Mouse (Mus musculus) activated CD4-positive, CD25-positive, alpha-beta regulatory T cell, adult 4 months (primary cell): ENCODE measurements around the gene Tmem131l. TPM values are rescaled to one million over a fixed set of nuclear protein-coding genes. Genes with fewer than 3 reads are reported as not detected.

Experiments used
- ATAC-seq: one replicate; pipeline ENCODE4 v1.8.0; 2017
- polyA plus RNA-seq, 2 experiments: library from polyadenylated mRNA; unstranded; fragments of 100-300 nt; shearing (Covaris generic); gene quantifications; one replicate each; pipeline ENCODE4 v1.2.1; 2017

Tmem131l gene
- polyA plus RNA-seq, 2 experiments from 2014 or later = 28.5 to 36.1 TPM

GRCm38 (mm10) chr3:83976161-83976560 lies 63.8 kb downstream of the Tmem131l start:
- ATAC-seq = no peak

GRCm38 (mm10) chr3:83973339-83973738 lies 66.6 kb downstream of the Tmem131l start:
- ATAC-seq = no peak

- ATAC-seq = no peak
These were observed 69.3 kb downstream of the Tmem131l start for GRCm38 (mm10) chr3:83970629-83971028.

DNA sequence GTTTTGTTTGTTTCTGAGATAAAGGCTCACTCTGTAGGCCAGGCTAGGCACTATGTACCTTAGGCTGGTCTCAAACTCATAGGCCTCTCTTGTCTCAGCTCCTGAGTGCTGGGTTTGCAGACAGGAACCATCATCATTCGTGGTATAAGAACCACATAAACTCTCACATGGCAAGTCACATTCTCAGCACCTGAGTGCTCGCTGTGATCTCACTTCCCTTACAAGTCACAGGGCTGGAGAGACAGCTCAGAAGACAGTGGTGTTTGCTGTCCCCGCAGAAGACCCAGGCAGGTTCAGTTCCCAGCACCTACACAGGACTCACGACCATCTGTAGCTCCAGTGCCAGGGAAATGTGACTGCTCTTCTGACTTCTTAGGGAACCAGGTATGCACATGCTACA lies 70.9 kb downstream of the Tmem131l start:
- no peak for ATAC-seq

- ATAC-seq = no peak
These were observed 72.2 kb downstream of the Tmem131l start for GRCm38 (mm10) chr3:83967791-83968190.

DNA sequence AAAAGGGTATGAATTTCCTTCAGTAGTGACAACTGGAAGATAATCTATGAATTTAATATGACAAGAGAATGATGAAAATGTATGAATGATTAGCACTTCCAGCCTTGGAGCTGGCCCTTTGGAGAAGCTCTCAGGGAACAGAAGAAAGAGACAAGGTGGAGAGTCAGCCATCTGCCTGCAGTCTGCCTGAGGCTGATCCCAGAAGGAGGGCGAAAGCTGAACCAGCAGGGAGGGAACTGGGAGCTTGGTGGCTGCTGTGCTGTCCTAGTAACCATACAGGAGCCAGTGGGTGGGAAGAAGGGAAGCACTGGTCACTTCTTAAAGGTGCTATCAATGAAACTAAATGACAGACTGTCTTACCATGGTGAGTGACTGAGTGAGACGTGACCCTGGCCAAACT lies 74.6 kb downstream of the Tmem131l start:
- no peak for ATAC-seq

DNA sequence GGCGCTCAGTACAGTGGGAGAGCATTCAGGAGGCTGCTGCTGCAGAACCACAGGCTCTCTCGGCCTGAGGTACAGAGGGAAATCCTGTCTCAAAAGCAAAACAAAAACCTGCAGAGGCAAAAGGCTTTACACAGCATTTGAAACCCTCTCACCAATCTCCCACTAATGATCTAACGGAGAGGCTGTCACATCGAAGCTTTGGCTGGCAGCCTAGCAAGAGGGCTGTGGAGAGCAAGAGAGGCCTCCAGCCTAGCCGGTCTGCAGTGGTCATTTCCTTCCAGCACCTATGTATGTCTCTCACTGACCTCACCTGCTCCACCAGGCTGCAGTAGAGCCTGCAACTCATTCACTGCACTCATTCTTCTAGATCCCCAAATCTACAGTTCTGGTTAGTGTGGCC lies 76.3 kb downstream of the Tmem131l start:
- ATAC-seq = no peak

GRCm38 (mm10) chr3:83962571-83962970 lies 77.4 kb downstream of the Tmem131l start:
- ATAC-seq = no peak

GRCm38 (mm10) chr3:83962076-83962475 lies 77.9 kb downstream of the Tmem131l start:
- ATAC-seq = no peak

DNA sequence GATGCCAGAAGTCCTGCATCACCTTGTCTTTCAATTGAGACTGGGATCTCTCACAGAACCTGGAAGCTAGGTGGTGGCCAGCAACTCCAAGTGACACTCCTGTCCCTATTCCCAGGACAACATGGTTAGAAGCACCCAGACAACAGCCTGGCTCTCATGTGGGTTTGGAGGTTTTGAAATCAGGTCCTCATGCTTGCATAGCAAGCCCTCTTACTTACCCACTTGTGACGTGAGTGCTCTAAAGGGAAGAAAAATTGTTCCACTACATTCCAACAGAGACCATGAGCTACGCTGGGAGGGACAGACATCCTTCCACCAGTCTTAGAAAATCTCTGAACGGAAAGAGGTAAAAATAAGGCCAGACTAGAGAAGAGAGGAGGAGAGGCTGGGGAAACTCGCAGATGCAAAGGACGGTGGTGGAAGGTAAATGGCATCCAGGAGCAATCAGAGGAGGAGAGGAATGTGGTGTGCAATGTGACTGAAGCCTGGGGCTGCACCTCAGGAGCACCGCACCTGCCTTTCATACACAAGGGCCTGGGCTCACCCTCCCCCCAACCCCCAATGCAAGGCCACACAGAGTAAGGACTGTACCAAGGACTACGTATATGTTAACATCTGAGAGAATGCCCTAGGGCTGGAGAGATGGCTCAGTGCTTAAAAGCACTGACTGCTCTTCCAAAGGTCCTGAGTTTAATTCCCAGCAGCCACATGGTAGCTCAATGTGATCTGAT lies 80.9 kb downstream of the Tmem131l start:
- no peak for ATAC-seq

DNA sequence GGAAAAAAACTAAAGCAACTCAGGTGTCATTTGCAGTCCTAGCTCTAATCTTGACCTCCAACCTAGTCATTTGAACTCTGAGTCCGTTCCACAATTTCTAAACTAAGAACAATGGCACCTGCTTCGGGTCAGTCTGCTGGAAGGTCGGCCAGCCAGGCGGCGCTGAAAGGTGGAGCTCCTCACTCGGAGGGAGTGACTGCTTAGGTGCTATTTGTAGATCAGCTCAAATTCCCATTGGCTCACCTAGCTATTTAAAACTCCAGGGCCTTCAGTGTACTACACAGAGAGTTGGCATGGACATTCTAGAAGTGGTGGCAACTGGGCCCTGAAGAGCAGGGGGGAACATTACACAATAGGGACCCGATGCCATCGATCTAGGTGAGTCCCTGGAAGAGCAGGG lies 86.1 kb downstream of the Tmem131l start:
- no peak for ATAC-seq

- no peak for ATAC-seq
These were observed 91.2 kb downstream of the Tmem131l start for GRCm38 (mm10) chr3:83948801-83949200.

GRCm38 (mm10) chr3:83947476-83948245 lies 92.3 kb downstream of the Tmem131l start:
- ATAC-seq = no peak

GRCm38 (mm10) chr3:83946848-83947247 lies 93.1 kb downstream of the Tmem131l start:
- ATAC-seq = no peak

DNA sequence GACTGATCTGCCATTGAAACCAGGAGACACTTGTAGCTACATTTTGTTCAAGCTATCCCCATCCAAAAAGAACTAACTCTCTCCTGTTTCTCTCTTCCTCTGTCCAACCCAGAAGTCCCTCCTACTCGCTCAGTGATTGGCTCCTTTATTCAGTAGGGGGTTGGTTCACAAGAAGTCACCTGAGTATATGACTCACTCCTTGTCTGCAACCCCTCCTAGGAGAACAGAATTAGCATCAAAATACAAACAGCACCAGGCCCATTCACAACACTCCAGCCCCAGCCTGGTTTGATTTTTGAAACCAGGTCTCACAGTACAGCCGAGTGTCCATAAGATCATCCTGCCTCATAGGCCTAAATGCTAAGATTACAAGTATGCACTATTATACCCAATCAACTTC lies 96.3 kb downstream of the Tmem131l start:
- no peak for ATAC-seq

- no peak for ATAC-seq
These were observed 96.8 kb downstream of the Tmem131l start for GRCm38 (mm10) chr3:83943212-83943611.

DNA sequence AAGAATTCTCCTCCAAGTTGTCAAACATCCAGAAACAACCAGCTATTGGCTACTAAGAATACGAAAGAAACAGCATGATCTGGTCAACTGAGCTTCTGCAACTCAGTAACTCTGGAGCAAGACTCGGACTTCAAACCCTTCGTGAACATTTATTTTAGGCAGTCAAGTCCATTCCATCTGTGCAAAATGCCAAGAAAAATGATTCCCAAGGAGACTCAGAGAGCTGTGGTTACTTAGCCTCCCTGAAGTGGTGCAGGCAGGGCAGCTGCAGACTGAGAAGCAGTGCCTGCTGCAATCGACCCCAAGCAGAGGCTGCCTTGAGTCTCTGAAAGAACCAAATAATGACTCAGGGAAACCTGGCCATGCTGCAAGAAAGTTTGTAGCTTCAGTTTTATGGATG lies 98.1 kb downstream of the Tmem131l start:
- ATAC-seq = no peak

DNA sequence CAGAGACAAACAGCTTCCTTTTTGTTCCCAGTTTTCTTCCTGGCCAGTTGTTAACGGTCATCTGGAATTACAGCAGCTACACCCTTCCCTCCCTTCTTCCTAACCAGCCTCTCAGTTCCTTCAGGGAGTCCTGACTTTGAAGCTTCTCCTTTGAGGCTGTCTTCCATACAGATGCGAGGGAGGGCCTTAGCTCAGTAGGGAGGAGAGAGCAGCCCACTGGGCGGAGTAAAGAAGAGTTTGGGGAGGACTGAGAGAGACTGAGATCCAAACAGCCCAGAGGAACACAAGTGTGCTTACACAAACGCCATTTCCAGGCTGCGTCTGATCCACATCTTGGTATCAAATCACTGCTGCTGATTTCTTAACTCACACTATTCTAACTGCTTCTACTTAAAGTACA lies 101.1 kb downstream of the Tmem131l start:
- no peak for ATAC-seq

DNA sequence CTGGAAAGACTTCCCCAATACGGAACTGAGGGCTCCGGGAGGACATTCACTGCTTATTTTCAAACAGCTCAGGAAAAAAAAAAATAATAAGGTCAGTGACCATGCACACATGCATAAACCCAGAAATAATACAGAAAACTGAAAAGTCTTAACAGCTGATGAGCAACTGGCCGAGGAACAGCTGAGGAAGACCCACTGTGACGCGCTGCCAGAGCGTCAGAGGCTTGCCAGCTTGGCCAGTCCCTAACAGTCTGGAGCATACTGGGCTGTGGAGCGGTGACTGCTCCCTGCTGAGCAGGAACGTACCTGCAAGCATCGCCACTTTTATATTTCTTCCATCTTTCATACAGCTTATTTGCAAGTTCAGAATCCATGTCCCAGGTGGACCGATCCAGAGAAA lies 105.5 kb downstream of the Tmem131l start:
- ATAC-seq = no peak

DNA sequence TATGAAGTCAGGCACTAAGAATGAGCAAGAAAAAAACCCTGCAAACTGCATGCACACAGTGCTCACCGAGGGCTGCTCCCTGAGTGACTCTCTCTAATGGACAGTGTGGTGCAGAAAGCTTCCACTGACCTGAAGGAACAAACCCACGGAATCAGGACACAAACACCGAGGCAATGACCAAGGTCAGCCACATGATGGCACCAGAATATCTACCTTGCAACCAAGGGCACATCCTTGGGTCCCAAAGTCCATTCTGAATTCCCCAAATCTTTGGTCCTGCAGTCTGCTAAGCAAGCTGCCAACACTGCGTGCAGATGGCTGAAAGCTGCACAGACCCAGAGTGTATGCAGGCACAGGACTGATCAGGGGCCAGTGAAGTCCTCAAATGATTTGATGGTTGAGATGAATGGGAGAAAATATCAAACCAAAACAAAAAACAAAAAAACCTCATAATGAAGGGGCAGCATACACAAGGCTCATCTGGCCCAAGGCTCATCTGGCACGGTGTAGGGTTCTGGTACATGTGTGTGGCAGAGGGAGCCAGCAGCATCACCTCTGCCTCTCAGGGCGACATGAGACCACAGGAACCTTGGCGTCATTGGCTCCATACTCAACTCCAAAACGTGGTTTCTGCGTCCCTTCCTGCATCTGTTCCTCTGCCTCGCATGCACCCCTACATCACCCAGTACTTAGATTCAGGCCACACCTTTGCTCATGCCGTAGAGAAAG lies 124.0 kb downstream of the Tmem131l start:
- ATAC-seq = no peak

GRCm38 (mm10) chr3:83915102-83915501 lies 124.9 kb downstream of the Tmem131l start:
- ATAC-seq = no peak

DNA sequence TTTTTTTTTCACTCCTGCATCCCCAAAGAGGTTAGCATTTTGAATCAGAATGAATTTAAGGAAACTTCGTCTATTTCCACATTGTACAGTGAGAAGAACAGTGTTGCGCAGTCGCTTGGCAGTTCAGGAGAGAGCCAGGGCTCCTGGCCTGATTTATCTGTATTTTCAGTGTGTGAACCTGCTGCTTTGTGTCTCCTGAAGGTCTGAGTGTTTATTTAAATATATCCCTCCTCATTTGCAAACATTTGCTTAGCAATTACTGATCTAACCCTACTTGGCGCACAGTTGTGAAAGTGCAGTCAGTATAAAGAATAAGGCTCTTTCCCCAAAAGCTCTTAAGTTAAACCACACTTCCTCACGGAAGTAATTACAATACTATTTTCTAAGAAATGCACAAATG lies 129.3 kb downstream of the Tmem131l start:
- no peak for ATAC-seq

DNA sequence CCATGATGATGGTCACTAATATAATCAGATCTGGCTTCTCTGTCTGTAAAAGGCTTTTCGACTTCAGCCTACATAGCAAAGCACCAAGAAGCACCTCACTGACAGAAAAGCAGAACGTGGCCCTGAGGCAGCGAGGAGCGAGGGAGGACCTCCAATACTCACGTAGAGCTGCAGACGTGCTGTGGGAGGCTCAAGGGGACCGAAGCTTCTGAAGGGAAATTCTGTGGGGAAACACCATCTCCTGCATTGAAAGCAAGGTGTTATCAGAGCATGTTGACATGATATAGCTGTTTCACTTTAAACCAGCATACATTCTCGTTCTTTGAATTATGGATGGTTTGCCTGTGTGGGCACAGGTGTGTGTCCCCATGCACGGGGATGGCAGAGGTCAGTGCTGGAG lies 133.8 kb downstream of the Tmem131l start:
- ATAC-seq = peak; percentile 38

DNA sequence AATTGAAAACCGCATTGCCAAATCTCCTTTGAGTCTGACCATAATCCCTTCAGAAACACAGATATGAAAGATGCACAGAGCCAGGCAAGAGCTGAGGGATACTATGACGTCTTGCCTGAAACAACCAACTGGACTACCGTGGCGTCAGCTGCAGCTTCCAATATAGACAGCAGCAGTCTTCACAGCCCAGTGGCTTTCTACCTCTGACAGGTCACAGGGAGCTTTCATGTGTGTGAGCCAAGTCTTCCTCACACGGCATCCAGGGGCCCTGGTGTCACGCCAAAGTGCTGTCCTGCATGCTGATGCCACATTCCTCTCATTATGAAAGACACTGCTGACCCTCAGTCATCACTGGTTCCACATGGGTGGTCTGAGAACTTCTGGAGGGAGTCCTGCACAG lies 134.8 kb downstream of the Tmem131l start:
- no peak for ATAC-seq
